Mouse (Mus musculus) ES-CJ7 (cell line): ENCODE data around the gene Eml4.
A peak's percentile ranks its signal among the peaks of the same experiment; 100 is the strongest.

Experiments
- DNase-seq: peaks from one replicate; pipeline ENCODE4 v3.0.0; 2011; ENCODE audit warnings: low read depth, low spot score

The Eml4 gene

GRCm38 (mm10) chr17:83379366-83379765 lies 28.6 kb downstream of the Eml4 start:
- no peak for DNase-seq

DNA sequence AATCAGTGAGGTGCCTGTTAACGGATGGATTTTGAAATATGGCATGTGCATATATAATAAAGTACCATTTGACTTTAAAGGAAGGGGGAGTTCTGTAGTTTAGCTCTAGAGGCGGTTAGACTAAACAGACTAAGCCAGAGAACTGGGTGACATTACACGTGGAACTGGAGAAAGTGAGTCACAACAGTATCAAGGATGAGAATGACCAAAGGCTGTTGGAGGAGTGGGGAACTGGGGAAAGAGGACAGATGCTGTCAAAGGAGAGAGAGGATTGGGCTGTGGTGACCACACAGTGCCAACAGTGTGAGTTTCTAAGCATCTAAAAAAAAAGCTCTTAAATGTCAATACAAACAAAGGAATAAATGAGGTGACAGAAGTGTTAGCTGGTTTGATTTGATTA lies 29.1 kb downstream of the Eml4 start:
- no peak for DNase-seq

DNA sequence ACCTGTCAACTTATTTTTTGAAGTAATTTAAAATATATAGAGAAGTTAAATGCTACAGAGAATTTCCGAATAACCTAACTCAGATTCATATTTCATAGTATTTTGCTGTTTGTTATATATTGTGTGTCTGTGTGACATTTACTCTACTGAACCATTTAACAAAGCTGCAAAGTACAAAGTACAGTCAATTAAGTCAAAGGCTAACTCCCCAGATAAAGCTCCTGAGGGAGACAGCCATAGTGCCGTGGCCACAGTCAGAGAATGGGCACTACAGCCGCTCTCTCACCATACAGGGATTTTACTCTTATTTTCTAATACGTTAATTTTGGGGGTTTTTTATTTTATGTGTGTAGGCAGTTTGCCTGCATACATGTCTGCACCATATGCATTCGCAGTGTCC lies 32.0 kb downstream of the Eml4 start:
- DNase-seq, result no peak

GRCm38 (mm10) chr17:83384981-83385380 lies 34.2 kb downstream of the Eml4 start:
- no peak for DNase-seq

DNA sequence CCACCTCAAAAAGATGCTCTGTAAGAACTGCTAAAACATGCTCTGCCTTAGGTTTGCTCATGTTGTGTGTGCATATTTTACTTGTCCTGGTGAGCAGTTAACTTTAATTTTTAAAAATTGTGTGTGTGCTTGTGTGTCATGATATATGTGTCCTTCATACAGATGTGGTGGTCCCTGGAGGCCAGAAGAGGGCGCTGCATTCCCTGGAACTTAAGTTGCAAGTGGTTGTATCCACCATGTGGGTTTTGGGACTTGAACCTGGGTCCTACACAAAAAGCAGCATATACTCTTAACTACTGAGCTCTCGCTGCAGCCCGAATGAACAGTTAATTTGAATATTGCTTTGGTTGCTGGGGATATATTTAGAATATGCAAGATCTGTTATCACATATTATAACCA lies 36.4 kb downstream of the Eml4 start:
- peak; percentile 42 for DNase-seq

GRCm38 (mm10) chr17:83394013-83394412 lies 43.3 kb downstream of the Eml4 start:
- DNase-seq, result no peak

GRCm38 (mm10) chr17:83397571-83398100 lies 46.9 kb downstream of the Eml4 start:
- no peak for DNase-seq

DNA sequence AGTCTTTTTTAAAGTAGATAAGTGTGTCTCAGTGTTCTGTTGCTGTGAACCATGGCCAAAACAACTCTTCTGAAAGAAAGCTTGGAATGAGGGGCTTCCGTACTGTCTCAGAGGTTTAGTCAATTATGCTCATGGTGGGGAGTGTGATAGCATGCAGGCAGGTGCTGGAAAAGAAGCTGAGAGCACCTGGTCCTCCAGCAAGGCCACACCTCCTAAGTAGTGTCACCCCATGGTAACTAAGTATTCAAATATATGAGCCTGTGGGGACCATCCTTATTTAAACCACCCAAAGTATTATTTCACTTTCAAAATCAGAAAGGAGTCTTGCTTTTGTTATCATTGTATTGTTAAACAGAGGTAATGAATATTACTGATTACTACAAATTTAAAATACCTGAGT lies 48.0 kb downstream of the Eml4 start:
- no peak for DNase-seq

GRCm38 (mm10) chr17:83430607-83431006 lies 79.9 kb downstream of the Eml4 start:
- no peak for DNase-seq

DNA sequence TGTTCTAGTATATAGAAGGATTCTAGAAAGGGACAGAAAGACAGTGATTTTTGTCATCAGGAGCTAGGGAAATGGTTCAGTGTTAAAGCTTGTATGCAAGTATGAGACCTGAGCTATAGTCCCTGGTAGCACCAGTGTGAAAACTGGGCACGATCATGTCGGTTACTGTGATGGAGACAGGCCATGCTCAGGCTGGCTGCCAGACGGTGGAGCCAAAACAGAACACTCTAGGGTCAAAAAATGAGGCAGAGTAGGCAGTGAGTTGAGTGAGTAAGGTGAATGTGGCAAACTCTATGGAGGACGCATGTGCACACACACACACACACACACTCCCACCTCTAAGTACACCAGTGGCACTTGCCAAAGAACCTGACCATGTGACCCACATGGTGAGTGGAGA lies 92.7 kb downstream of the Eml4 start:
- no peak for DNase-seq

- DNase-seq, result no peak
Measured at GRCm38 (mm10) chr17:83449583-83449982, 98.9 kb downstream of the Eml4 start.

DNA sequence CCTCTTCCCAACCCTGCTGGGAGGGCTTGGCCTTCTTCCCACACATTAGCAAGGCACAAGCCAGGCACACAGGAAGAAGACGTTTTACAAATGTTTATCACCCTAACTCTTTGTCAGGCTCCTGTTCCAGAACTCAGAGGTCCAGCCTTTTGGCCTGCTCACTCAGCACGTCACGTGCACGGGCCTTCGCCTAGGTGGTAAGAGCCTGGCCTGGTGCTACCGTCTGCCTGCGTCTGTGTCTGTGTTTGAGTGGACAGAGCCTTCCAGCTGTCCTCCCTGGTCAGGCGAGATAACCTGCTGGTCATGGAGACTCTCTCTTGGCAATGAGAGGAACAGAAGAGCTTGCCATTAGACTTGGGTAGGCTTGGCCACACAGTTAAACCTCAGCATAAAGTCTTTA lies 100.6 kb downstream of the Eml4 start:
- no peak for DNase-seq

DNA sequence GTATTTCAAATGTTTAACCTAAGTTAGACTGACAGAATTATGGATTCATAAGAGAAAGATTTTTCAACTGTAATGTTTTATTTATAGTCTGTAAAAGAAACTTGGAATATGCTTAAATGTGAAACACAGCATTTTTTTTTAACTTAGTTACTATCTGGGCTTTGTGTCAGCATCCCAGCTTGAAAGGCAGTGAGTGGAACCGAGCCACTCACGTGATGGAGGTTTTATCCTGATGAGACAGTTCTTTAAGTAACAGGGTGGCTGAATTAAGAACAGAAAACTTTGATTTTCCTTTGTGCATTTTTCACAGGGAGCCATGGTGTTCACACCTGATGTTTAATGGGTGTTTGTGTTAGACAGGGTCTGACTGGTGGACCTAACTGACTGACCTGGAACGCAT lies 101.1 kb downstream of the Eml4 start:
- no peak for DNase-seq

DNA sequence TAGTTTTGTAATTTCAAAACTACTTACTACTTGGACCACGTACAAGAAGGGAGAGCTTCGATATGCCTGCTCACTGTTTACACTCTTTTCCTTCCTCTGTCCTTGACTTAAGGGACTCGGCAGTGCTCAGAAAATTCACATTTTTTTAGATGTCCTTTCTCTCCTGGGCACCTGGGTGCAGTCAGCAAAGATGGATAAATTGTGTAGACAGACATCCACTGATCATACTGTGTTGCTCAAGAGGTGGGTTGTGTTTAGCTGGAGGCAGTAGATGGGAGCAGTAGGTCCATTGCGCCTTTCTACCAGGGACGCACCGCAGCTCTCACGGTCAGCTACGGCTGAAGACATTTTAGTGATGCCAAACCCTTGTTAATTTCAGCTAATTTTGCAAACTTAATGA lies 101.7 kb downstream of the Eml4 start:
- no peak for DNase-seq

DNA sequence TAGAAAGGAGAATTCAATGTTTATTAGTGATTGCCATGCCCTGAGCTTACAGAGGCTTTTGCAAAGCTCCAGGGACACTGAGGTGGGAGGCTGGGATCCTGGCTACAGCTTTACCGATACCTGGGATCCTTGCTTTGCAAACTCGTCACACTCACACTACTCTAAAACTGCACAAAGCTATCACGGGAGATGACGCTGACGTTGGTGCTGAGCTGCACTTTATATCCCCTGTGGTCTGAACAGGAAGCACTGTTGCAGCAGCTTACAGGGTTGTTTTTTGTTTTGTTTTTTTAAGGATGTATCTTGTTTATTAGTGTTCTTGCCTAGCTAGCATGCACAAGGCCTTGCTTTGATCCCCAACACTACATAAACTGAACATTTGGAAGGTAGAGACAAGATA lies 102.9 kb downstream of the Eml4 start:
- DNase-seq, result no peak

GRCm38 (mm10) chr17:83457271-83457670 lies 106.5 kb downstream of the Eml4 start:
- no peak for DNase-seq

- no peak for DNase-seq
Measured at GRCm38 (mm10) chr17:83465969-83466368, 115.2 kb downstream of the Eml4 start.

GRCm38 (mm10) chr17:83466697-83467251 lies 116.0 kb downstream of the Eml4 start:
- peak; percentile 39 for DNase-seq

DNA sequence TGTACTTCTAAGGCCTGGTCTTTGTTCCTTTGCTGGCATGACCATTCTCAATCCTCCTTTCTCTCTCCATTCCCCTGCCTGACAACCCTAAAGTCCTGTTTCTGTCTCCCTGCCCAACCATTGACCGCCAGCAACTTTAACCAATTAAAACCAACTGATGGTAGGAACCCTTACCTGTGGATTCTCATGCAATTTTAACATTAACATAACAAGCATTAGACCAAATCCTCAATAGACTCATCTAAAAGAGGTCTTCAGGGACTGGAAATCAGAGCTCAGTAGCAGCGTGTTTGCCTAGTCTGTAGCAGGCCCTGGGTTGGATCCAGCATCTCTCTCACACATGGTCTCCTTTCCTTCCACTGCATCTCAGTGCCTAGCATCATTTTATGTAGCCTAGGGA lies 118.9 kb downstream of the Eml4 start:
- peak; percentile 75 for DNase-seq

GRCm38 (mm10) chr17:83477089-83477488 lies 126.4 kb downstream of the Eml4 start:
- DNase-seq, result peak; percentile 85

GRCm38 (mm10) chr17:83481551-83481950 lies 130.8 kb downstream of the Eml4 start:
- DNase-seq, result no peak

- DNase-seq, result no peak
Measured at GRCm38 (mm10) chr17:83482817-83483536, 132.2 kb downstream of the Eml4 start.

GRCm38 (mm10) chr17:83483784-83484183 lies 133.1 kb downstream of the Eml4 start:
- no peak for DNase-seq
